Mouse (Mus musculus): ENCODE data around the gene Lrrtm4.

GRCm38 (mm10) chr6:80079290-80079689, 60.6 kb downstream of the Lrrtm4 start:
- TF ChIP-seq CTCF (IDR thresholded peaks at IDR 0.05; ENCODE audit: extremely low read depth, insufficient read length, insufficient replicate concordance, low read depth, low read length) (no peak), POLR2A (IDR thresholded peaks at IDR 0.05; ENCODE audit: low read depth, low read length) (no peak)
